Mouse (Mus musculus) cerebellum, postnatal 14 days (tissue): ENCODE measurements around the gene Cldn13.
"Not testable (repeated sequence)": the region's sequence is repeated elsewhere in the genome, so short reads cannot be mapped to it uniquely, and the experiment has no call there.

Experiments used
- DNase-seq, 2 experiments: peaks; one replicate each; pipeline ENCODE4 v3.0.0; 2021; ENCODE audit warnings: mixed read lengths in 2 of 2

Gene Cldn13

GRCm38 (mm10) chr5:134933686-134934085 is 18.4 kb upstream of the Cldn13 start:
- not testable (repeated sequence) for DNase-seq

DNA sequence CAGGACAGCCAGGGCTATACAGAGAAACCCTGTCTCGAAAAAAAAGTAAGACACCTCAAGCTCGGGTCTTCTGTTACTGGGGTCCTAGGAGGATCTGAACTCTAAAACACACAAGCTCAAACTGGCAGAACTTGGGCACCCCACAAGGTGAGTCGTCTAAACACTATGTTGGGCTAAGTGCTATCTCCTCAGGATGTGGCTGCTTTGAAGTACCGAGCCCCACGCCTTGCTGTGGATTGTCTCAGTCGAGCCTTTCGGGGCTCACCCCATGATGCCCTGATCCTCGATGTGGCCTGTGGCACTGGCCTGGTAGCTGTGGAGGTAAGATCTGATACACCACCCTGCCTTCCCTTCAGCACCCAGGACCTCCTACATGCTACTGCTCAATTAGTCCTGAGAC is 18.0 kb upstream of the Cldn13 start:
- DNase-seq: no peak

DNA sequence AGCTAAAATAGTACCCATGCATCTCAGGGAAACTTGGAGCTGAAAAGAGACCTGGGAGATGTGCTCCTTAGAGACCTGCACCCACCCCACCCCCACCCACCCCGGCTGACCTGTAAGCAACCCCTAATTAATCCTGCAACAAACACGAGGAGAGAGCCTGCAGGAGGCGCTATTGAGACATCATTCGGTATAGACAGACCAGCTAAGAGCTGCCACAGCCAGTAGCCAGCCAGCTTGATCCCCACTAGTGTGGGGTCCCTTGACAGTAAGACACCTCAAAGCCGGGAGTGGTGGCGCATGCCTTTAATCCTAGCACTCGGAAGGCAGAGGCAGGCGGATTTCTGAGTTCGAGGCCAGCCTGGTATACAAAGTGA is 17.6 kb upstream of the Cldn13 start:
- peak; percentile 60 to 78 for DNase-seq

DNA sequence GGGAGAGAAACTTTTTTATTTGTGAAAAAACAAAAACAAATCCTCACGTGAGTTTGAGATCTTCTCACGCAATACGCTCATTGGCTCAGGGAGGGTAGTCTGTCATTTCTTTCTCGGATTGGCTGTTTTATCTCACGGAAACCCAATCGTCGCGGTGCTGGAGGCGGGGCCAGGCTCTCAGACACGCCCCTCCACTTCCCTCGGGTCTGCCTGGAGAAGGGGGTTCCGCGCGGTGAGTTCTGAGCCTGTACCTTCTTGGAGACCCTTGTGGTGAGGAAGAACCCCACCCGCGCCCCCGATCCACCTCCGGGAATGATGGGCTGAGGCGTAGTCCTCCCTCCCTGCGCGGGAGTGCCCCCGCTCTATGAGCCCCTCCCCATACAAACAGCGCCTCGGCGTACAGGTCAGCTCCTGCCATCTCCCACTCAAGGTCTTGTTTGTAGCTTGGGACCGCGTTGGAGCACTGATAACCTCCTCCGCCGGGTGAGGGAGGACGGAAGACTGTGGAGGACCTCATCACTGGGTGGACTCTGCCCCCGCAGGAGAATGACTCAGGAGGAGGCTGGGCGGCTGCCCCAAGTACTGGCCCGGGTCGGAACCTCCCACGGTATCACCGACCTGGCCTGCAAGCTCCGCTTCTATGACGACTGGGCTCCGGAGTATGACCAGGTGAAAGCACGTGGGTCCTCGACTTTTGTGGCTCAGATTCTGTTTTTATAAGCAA is 17.0 kb upstream of the Cldn13 start, which contains the start of gene Mettl27:
TSS of gene Mettl27 (plus strand) at position 190 of the 724 bp plus-strand sequence.
- peak; percentile 88 for DNase-seq

- DNase-seq: no peak
Measured at GRCm38 (mm10) chr5:134929988-134930387, 14.7 kb upstream of the Cldn13 start.

DNA sequence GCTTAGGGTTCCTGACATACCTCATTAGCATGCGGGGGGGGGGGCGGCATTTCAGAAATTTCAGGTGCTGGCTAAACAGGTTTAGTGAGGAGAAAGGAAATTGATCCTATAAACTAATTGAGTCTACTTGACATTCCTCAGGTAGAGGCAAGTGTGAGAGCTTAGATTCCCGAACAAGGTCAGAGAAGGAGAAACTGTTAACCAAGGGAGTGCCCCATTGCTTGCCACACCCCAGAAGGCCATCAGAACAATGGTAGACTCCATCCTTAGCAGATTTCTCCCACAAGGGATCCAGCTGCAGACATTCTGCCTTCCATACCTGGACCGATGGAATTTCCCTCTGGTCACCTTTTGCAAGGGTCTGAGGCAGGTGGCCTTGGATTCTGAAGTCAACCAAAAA is 11.4 kb upstream of the Cldn13 start:
- no peak for DNase-seq

GRCm38 (mm10) chr5:134923141-134923540 is 7.8 kb upstream of the Cldn13 start:
- no peak for DNase-seq

- DNase-seq: no peak
Measured at GRCm38 (mm10) chr5:134921106-134921505, 5.8 kb upstream of the Cldn13 start.

GRCm38 (mm10) chr5:134920106-134920687 is 4.9 kb upstream of the Cldn13 start:
- DNase-seq: peak; percentile 69 to 83

DNA sequence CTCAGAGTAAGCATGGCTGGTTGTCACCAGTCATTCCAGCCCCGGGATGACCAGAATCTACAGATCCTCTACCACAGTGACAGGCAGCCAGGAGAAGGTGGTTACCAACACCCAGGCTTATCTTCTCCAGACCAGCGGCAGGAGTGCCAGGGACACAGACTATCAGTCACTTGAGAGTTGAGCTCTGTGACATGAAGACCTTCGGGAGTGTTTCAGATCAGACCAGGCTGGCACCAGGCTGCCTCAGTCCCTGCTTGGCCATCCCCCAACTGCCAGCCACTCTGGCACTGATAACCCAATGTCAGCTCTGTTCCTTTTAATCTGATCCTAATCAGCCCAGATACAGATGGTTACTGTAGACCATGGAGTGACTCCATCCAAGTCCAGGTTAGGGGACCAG is 3.8 kb upstream of the Cldn13 start:
- peak in 1 of 2 experiments; percentile 40 for DNase-seq

- peak; percentile 50 to 85 for DNase-seq
Measured at GRCm38 (mm10) chr5:134918071-134918832, 2.9 kb upstream of the Cldn13 start.

DNA sequence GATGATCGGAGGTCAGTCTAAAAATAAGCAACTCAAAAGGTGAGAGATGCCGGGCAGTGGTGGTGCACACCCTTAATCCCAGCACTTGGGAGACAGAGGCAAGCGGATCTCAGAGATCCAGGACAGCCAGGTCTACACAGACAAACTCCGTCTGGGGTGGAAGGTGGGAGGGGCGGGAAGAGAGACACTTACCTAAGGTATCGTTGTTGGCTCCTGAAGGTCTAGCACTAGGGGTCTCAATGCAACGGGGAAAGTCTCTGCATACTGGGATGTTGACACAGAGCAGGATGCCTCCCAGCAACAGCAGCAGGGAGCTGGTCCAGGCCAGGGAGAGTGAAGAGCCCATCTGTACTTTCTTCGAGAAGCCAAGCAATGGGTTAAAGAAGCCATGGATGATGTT is 816 bp downstream of the Cldn13 start:
- no peak for DNase-seq

DNA sequence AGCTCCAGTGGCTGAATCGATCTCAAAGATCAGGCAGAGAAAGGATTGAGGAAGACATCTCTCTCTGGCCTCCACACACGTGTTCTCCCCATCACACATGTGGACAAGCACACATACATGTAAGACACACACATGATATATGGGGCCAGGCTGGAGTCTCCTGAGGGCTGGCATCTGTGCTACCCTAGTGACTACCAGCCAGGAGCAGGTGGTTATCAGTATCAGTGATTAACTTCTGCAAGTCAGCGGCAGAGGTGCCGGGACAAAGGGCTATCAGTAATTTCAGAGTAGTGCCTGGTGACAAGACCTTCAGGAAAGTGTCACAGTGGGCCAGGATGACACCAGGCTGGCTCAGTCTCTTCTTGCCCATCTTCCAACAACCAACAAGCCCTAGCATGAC is 1.6 kb downstream of the Cldn13 start:
- DNase-seq: no peak

- DNase-seq: no peak
Measured at GRCm38 (mm10) chr5:134913352-134913751, 2.0 kb downstream of the Cldn13 start.

DNA sequence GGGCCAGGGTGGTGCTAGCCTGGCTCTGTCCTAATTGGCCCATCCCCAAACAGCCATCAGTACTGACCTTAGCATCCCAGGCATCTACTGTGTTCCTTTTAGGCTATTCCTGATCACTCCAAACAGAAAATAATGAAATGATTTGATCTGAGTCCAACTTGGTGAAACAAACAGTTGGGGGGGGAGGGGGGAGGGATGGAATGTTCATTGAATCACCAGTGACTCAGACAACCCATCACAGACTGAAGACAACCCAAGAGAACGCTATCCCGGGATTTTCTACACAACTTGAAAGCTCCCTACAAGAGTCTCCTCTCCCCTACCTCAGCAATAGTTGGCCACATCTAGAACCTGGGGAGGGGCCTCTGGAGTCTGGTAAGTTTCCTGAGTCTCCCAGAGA is 3.4 kb downstream of the Cldn13 start:
- no peak for DNase-seq

DNA sequence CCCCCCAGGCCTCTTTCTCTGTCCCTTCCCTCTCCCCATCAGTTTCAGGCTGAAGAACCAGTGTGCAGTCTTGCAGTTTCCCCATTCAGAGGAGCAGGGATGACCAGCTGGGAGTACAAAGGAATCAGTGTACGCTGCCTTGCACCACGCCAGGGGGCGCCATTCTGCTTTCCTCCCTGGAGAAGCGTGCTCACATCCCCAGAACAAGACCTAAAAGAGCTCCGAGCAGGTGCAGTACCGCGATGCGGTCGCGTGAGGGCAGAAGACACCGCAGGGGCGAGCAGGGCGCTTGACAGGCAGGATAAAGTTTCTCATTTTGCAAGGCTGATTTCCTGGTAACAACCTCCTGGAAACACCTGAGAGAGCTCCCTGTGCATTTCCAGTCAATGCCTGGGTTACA is 8.2 kb downstream of the Cldn13 start:
- peak; percentile 98 to 99 for DNase-seq

GRCm38 (mm10) chr5:134906633-134907032 is 8.7 kb downstream of the Cldn13 start, which contains the start of gene Tmem270:
Tmem270 (minus strand) TSS chr5:134906733.
- DNase-seq: peak in 1 of 2 experiments; percentile 23

DNA sequence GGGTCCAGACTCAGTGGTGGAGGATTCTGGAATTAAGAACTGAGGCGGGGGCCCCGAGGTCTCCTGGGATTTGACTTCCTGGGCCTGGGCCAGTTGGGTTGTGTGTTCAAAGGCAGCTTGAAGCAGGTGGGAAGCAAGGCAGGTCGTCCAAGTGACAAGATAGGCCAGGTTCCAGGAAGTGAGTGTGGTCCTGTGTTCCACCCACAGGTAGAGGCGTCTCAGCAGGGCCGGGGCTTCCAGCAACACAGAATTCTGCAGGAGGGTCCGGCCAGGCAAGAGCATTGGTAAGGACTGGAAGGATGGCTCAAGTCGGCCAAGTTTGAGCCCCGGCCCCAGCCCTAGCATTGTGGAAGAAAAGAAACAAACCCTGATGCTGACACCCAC is 13.7 kb downstream of the Cldn13 start:
- peak; percentile 14 to 35 for DNase-seq

DNA sequence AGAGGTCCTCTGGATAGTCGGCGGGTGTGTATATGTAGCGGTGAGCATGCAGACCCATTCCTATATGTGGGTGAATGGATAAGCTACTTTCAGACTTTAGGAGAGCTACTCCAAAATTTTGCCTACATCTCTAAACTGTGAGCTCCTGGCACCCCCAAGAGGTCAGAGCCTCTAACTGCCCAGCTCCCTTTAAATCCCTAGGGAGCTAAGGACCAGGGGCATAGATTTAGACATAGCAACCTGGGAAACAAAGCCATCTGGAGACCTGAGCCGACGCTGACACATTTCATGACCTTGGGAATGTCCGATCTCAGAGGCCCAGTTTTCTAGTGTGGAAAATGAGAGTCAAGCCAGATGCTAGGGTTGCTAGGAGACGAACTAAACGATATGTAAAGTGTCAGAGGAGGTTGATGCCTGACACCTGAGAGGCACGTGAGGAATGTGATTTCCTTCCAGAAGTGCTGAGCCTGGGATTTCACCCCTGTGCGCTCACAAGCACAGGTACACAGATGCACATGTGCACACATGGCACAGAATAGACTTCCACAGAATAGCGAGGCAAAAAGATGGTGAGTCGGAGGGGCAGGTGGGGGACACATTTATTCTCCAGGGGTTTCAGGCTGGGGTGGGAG is 14.2 kb downstream of the Cldn13 start:
- DNase-seq: peak; percentile 65

DNA sequence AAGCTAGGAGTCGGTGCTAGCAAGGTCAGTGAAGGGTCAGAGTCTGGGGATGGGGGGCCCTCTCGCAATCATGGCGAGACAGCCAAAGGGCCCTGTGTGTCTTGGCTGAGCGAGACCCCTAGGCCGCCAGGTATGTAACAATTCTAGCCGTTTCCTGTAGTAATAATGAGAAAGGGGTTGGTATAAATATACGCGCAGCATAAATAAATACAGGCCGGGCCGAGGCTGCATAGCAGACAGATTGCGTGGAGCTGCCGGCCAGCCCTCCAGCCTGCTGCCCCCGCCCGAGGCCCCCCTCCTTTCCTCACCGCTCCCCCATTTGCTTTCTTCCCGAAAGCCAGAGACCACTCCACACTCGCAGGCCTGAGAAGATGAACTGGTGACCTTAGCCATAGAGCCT is 17.7 kb downstream of the Cldn13 start:
- no peak for DNase-seq

DNA sequence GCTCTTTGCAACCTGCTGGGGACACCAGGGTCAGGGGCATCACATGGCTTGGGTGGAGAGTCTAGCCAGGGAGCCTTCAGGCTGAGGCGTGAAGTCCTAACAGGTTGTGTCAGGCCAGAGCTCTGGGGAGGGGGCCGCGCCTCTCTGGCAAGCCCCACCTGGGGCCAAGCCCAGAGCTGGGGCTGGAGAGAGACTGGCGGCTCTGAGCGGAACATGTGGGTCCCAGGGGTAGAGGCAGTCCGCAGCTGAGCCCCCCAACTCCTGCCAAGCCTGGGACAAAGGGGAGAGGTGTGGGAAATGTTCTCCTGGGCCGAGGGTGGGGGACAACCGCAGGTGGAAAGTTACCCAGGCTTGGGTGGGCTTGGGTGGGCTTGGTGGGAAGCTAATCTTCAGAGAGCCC is 18.4 kb downstream of the Cldn13 start:
- DNase-seq: no peak

- no peak for DNase-seq
Measured at GRCm38 (mm10) chr5:134895291-134895690, 20.0 kb downstream of the Cldn13 start.

DNA sequence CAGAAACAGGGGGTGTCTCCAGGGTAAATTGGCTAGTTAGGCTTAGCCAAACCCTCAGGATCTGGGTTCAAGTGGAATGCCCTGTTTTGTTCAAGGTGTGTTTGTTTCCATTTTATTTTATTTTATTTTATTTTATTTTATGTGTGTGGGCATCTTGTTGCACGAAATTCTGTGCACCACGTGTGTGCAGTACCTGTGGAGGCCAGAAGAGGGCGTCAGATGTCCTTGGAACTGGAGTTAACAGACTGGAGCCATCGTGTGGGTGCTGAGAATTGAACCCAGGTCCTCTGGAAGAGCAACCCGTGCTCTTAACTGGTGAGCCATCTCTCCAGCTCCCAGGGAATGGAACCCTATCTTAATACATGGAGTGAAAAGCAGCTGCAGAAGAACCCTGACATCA is 22.6 kb downstream of the Cldn13 start:
- no peak for DNase-seq
